Mouse (Mus musculus): ENCODE measurements around the gene Rorb.

DNA sequence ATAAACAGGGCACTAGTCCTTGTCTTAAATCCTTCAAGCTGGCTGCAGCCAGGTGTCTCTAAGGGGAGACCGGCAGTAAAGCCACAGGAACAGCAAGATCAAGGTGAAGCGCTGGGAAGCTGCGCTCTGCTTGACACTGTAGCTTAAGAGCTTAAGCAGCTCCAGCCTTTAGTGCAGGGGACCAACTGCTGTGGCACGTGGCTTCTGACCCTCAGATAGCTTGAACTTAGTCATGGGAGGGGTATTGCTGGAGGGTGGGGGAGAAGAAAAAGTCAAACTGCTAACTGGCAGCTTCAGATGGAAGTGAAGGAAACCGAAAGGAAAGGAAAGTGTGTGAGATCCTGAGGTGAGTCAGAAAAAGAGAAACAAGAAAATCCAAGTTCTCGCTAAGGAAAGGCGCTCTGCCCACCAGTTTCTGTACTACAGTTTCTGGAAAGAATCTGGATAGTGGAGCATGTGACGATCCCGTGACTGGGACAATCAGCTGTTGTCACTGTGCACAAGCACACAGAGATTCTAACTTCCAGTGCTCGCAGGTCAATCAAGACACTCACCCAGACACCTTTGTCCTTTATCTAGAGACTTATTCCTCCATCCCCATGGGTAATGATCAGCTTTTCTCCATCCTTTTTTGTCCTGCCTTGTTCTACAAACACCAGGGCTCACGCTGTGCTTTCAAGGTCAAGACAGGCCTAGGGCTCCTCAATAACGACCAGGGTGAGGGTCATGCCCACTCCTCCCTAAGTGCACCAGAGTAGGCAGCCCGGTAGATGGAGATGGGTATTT is 2.2 kb downstream of the Rorb start:
- TF ChIP-seq CTCF (IDR thresholded peaks at IDR 0.05; ENCODE audit: low read depth) (no peak), EP300 (IDR thresholded peaks at IDR 0.05; ENCODE audit: low read depth) (no peak)
